Mouse (Mus musculus): ENCODE measurements around the gene Vmn2r94. TPM values are rescaled to one million over a fixed set of nuclear protein-coding genes. Genes with fewer than 3 reads are reported as not detected.

The Vmn2r94 gene
- total RNA-seq (2015) (not detected in 2 replicates), total RNA-seq (2017) (not detected in 2 replicates)

- ATAC-seq (ENCODE audit: poor library complexity, severe bottlenecking) = no peak
Measured at GRCm38 (mm10) chr17:18277656-18278055, at the start of gene Vmn2r94. Vmn2r94 (minus strand) TSS chr17:18277756.

GRCm38 (mm10) chr17:18323031-18323430 is 45.5 kb upstream of the Vmn2r94 start:
- no peak for ATAC-seq (ENCODE audit: poor library complexity, severe bottlenecking)

GRCm38 (mm10) chr17:18297799-18298198 is 20.2 kb upstream of the Vmn2r94 start, which contains the start of gene Vmn2r93:
Vmn2r93 (plus strand) TSS chr17:18298099.
- ATAC-seq (ENCODE audit: poor library complexity, severe bottlenecking) = no peak

DNA sequence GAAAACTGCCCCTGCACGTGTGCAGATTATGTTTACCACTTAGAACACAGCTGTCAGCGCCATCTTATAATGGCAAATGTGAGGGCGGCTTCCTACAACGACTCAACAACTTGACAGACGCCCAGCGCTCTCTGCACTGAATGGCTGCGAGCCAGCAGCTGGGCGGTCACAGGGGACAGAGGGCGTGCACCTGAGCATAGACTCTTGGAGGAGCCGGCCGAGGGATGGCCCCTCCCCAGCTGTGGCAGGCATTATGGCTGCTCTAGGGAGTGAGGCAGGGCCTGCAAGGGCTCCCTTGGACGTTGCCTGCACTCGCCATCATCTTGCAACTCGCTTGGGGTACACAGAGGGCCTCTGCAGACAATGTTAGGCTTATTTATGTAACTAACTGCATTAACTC is 40.6 kb downstream of the Vmn2r94 start:
- no peak for ATAC-seq (ENCODE audit: poor library complexity, severe bottlenecking)

DNA sequence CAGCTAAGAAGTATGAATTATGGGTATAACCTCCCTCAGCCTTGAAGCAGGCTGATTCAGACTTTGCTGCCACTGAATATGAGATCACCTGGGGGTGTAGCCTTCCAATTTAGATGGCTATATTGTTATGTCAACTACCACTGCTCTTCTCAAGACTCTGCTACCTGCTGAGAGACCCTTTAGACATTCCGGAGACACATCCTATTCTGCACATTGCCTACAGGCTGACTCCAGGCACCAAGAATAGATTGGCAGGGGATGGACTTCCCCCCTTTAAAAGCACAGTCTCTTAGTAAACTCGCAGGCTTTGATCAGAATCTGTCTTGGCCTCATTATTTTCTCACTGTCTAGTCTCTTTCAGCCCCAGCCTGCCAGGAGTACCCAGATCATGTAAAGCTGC is 45.6 kb downstream of the Vmn2r94 start:
- ATAC-seq (ENCODE audit: poor library complexity, severe bottlenecking) = no peak

DNA sequence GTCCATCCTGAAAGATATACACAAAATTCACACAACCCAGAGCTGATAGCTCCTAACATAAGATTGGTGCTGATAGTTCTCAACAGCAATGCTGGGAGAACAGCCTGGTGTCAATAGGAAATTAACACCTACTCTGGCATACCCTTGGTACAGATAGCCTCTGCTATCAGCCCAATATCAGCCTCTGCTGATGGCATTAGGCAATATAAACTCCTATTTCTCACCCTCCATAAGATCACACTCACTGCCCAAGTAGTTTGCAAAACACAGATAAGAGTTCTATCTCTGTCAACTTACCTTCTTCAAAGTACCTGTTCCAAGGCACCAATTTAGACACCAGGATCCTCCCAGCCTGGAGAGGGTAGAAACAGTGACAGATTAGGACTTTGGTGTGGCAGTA is 56.3 kb downstream of the Vmn2r94 start:
- no peak for ATAC-seq (ENCODE audit: poor library complexity, severe bottlenecking)

Other genes starting within 250 kb of the Vmn2r94 start
- gene Vmn2r124, start 228.3 kb downstream of the Vmn2r94 start, total RNA-seq (2015) = not detected in 2 replicates
- not detected in 2 replicates for gene Vmn2r124, start 228.3 kb downstream of the Vmn2r94 start, total RNA-seq (2017)
- gene Vmn2r91, start 192.7 kb downstream of the Vmn2r94 start, total RNA-seq (2015) = not detected in 2 replicates
- not detected in 2 replicates for gene Vmn2r91, start 192.7 kb downstream of the Vmn2r94 start, total RNA-seq (2017)
- not detected in 2 replicates for gene Vmn2r92, start 125.9 kb downstream of the Vmn2r94 start, total RNA-seq (2015)
- not detected in 2 replicates for gene Vmn2r92, start 125.9 kb downstream of the Vmn2r94 start, total RNA-seq (2017)
- gene Vmn2r93, start 20.3 kb upstream of the Vmn2r94 start, total RNA-seq (2015) = not detected in 2 replicates
- not detected in 2 replicates for gene Vmn2r93, start 20.3 kb upstream of the Vmn2r94 start, total RNA-seq (2017)
- gene Vmn2r95, start 146.3 kb upstream of the Vmn2r94 start, total RNA-seq (2015) = not detected in 2 replicates
- not detected in 2 replicates for gene Vmn2r95, start 146.3 kb upstream of the Vmn2r94 start, total RNA-seq (2017)

Data from megakaryocyte, adult 5-6 weeks (primary cell).